Mouse (Mus musculus): Measurements from ENCODE around the gene Nol12. TPM values are rescaled to one million over a fixed set of nuclear protein-coding genes. Genes with fewer than 3 reads are reported as not detected.

Nol12 gene
- polyA plus RNA-seq, 1 experiment from 2014 or later = 43.8 TPM

- H3K4me2 ChIP-seq (ENCODE audit: low read length) = no peak overlapping the region
- no peak for TF ChIP-seq CTCF (IDR thresholded peaks at IDR 0.05; ENCODE audit: low read depth)
- no peak overlapping the region for H3K9ac ChIP-seq (ENCODE audit: low read depth, low read length)
- no peaks in the 10 kb centered on the region for H3K9me3 ChIP-seq (replicated peaks; ENCODE audit: low read length)
- WGBS = 95% methylated on average over 2 of the region's 2 CpGs
- no peak overlapping the region for H3K4me3 ChIP-seq (replicated peaks; ENCODE audit: low read depth, low read length)
- H3K36me3 ChIP-seq (ENCODE audit: insufficient read depth, low read length) = peaks cover 36% of the 10 kb centered on the region
- 0 out of 2 replicates have a peak, but pooled peaks cover 10% of the 10 kb centered on the region for H3K4me1 ChIP-seq (replicated peaks; ENCODE audit: insufficient read depth, low read length)
- ATAC-seq (replicated peaks; ENCODE audit: low FRiP score, low read depth) (no peak), DNase-seq (ENCODE audit: low spot score) (no peak)
- no peak overlapping the region for H3K27ac ChIP-seq
- no peaks in the 10 kb centered on the region for H3K27me3 ChIP-seq (ENCODE audit: insufficient read depth, low read length)
Observed at GRCm38 (mm10) chr15:78937963-78938362, 3.2 kb downstream of the Nol12 start.

GRCm38 (mm10) chr15:78940325-78940724 is 5.6 kb downstream of the Nol12 start:
- Histone ChIP-seq H3K9ac (ENCODE audit: low read depth, low read length) (no peak overlapping the region), H3K4me2 (ENCODE audit: low read length) (no peak overlapping the region), H3K4me3 (replicated peaks; ENCODE audit: low read depth, low read length) (no peak overlapping the region), H3K9me3 (replicated peaks; ENCODE audit: low read length) (no peaks in the 10 kb centered on the region), H3K36me3 (ENCODE audit: insufficient read depth, low read length) (peaks cover 36% of the 10 kb centered on the region), H3K4me1 (replicated peaks; ENCODE audit: insufficient read depth, low read length) (0 out of 2 replicates have a peak, but pooled peaks cover 9% of the 10 kb centered on the region), H3K27me3 (ENCODE audit: insufficient read depth, low read length) (no peaks in the 10 kb centered on the region), H3K27ac (no peak overlapping the region)
- 91% methylated on average over 13 of the region's 13 CpGs for WGBS
- ATAC-seq (replicated peaks; ENCODE audit: low FRiP score, low read depth) = no peak
- no peak for TF ChIP-seq CTCF (IDR thresholded peaks at IDR 0.05; ENCODE audit: low read depth)
- no peak for DNase-seq (ENCODE audit: low spot score)

DNA sequence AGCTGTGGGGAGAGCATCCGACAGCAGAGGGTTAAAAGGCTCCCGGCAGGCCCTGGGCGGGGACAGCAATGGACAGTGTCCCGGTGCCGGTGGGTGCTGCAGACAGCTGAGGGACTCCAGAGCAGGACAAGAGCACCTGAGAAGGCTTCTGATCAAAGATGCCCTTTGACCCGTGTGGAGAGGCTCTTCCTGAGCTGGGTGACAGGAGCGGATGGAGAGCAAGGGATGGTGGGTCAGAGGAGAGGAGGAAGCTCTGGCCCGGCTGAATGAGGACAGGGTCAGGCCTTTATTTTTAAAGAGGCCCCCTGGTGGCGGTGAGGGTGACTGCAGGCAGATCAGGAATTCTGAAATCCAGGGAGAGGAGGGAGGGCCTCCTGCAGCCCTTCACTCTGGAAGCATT is 7.9 kb downstream of the Nol12 start:
- Histone ChIP-seq H3K4me1 (replicated peaks; ENCODE audit: insufficient read depth, low read length) (0 out of 2 replicates have a peak, but pooled peaks cover 4% of the 10 kb centered on the region), H3K4me3 (replicated peaks; ENCODE audit: low read depth, low read length) (peak overlapping the region; percentile 19; the same call in 1 of the 2 replicates), H3K9me3 (replicated peaks; ENCODE audit: low read length) (no peaks in the 10 kb centered on the region), H3K27ac (no peak overlapping the region), H3K36me3 (ENCODE audit: insufficient read depth, low read length) (peaks cover 31% of the 10 kb centered on the region), H3K27me3 (ENCODE audit: insufficient read depth, low read length) (no peaks in the 10 kb centered on the region), H3K9ac (ENCODE audit: low read depth, low read length) (peak overlapping the region; percentile 45; the same call in 1 of the 2 replicates), H3K4me2 (ENCODE audit: low read length) (peak overlapping the region; percentile 63)
- under 1% methylated on average over 9 of the region's 9 CpGs for WGBS
- peak; percentile 68 for ATAC-seq (replicated peaks; ENCODE audit: low FRiP score, low read depth)
- DNase-seq (ENCODE audit: low spot score) = peak; percentile 92
- TF ChIP-seq CTCF (IDR thresholded peaks at IDR 0.05; ENCODE audit: low read depth) = peak; percentile 86

GRCm38 (mm10) chr15:78946232-78946631 is 11.5 kb downstream of the Nol12 start:
- Histone ChIP-seq H3K9ac (ENCODE audit: low read depth, low read length) (no peak overlapping the region), H3K4me3 (replicated peaks; ENCODE audit: low read depth, low read length) (no peak overlapping the region), H3K4me2 (ENCODE audit: low read length) (no peak overlapping the region), H3K27ac (no peak overlapping the region), H3K4me1 (replicated peaks; ENCODE audit: insufficient read depth, low read length) (peaks cover 11% of the 10 kb centered on the region; the same call in 1 of the 2 replicates), H3K9me3 (replicated peaks; ENCODE audit: low read length) (no peaks in the 10 kb centered on the region), H3K27me3 (ENCODE audit: insufficient read depth, low read length) (no peaks in the 10 kb centered on the region), H3K36me3 (ENCODE audit: insufficient read depth, low read length) (0 out of 2 replicates have a peak, but pooled peaks cover 3% of the 10 kb centered on the region)
- TF ChIP-seq CTCF (IDR thresholded peaks at IDR 0.05; ENCODE audit: low read depth) = no peak
- ATAC-seq (replicated peaks; ENCODE audit: low FRiP score, low read depth) (no peak), DNase-seq (ENCODE audit: low spot score) (peak; percentile 8)
- WGBS = 72% methylated on average over 7 of the region's 7 CpGs

- peak; percentile 97 for ATAC-seq (replicated peaks; ENCODE audit: low FRiP score, low read depth)
- TF ChIP-seq CTCF (IDR thresholded peaks at IDR 0.05; ENCODE audit: low read depth) = no peak
- Histone ChIP-seq H3K4me1 (replicated peaks; ENCODE audit: insufficient read depth, low read length) (peaks cover 7% of the 10 kb centered on the region; the same call in 1 of the 2 replicates), H3K36me3 (ENCODE audit: insufficient read depth, low read length) (no peaks in the 10 kb centered on the region), H3K4me3 (replicated peaks; ENCODE audit: low read depth, low read length) (peak within 1 kb of the TSS; percentile 28), H3K27ac (no peak within 1 kb of the TSS), H3K9ac (ENCODE audit: low read depth, low read length) (peak within 1 kb of the TSS; percentile 47; the same call in 1 of the 2 replicates), H3K9me3 (replicated peaks; ENCODE audit: low read length) (no peaks in the 10 kb centered on the region), H3K27me3 (ENCODE audit: insufficient read depth, low read length) (no peaks in the 10 kb centered on the region), H3K4me2 (ENCODE audit: low read length) (peak within 1 kb of the TSS; percentile 76)
- DNase-seq (ENCODE audit: low spot score) = peak; percentile 99
- under 1% methylated on average over 24 of the region's 24 CpGs for WGBS
Observed at GRCm38 (mm10) chr15:78947657-78948056, 12.9 kb downstream of the Nol12 start, which contains the start of gene Triobp. Triobp (plus strand) TSS chr15:78947724.

- Histone ChIP-seq H3K36me3 (ENCODE audit: insufficient read depth, low read length) (no peaks in the 10 kb centered on the region), H3K4me3 (replicated peaks; ENCODE audit: low read depth, low read length) (peak overlapping the region; percentile 28), H3K27ac (no peak overlapping the region), H3K4me1 (replicated peaks; ENCODE audit: insufficient read depth, low read length) (peaks cover 7% of the 10 kb centered on the region; the same call in 1 of the 2 replicates), H3K9ac (ENCODE audit: low read depth, low read length) (peak overlapping the region; percentile 47; the same call in 1 of the 2 replicates), H3K4me2 (ENCODE audit: low read length) (peak overlapping the region; percentile 76), H3K9me3 (replicated peaks; ENCODE audit: low read length) (no peaks in the 10 kb centered on the region), H3K27me3 (ENCODE audit: insufficient read depth, low read length) (no peaks in the 10 kb centered on the region)
- WGBS = 7% methylated on average over 11 of the region's 11 CpGs
- no peak for ATAC-seq (replicated peaks; ENCODE audit: low FRiP score, low read depth)
- no peak for TF ChIP-seq CTCF (IDR thresholded peaks at IDR 0.05; ENCODE audit: low read depth)
- DNase-seq (ENCODE audit: low spot score) = no peak
Observed at GRCm38 (mm10) chr15:78948152-78948725, 13.5 kb downstream of the Nol12 start.
